Mouse (Mus musculus) T-helper 1 cell (primary cell): Measurements from ENCODE around the gene Dab2ip.

Experiments used
- in situ Hi-C: fragments of 300-600 bp; cut with MboI, MseI; formaldehyde crosslinking; loops from one replicate; pipeline ENCODE4 v1.15.1; 2025; ENCODE audit warnings: high pct_unique_total_duplicates

The Dab2ip gene

GRCm38 (mm10) chr2:35713460-35713859 is 155.4 kb downstream of the Dab2ip start:
- in situ Hi-C loops: no loop called here

DNA sequence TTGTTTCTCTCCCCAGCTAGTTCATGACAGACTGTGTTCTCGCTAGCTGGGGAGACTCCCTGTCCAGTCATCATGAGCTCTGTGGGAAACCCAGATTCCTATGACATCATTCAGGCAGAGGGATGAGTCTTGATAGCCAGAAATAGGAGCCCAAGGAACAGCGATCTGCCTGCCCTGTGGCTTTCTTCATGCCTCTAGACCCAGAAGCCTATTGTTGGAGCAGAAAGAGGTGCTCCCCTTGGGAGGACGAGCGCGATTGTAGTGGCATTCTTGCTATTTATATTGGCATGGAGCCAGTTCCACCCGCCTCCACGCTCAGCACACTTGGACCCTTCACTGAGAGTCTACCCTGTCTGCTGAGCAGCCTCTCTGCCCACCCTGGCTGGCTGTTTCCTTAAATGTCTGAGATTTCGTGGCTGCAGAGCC is 156.7 kb downstream of the Dab2ip start:
- in situ Hi-C loops: no loop called here

- in situ Hi-C loops: no loop called here
Measured at GRCm38 (mm10) chr2:35715485-35715884, 157.4 kb downstream of the Dab2ip start.

DNA sequence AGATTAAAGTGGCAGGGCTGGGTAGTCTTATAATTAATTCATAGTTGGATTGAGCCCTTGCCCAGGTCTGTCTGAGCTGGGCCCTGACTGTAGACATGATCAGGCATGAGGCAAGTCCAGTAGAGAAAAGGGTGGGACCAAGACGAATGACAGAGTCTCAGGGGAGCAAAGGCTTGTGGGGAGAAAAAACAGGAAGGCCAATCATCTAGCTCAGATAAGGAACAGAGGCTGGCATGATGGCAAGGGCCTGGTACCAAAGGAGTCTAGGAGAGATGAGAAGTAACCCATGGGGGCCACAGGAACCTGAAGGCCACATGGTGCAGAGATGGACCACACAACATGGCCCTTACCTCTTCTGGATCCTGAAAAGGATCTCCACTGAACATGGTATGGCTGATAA is 158.1 kb downstream of the Dab2ip start:
- in situ Hi-C loops: no loop called here

GRCm38 (mm10) chr2:35718003-35718500 is 160.0 kb downstream of the Dab2ip start:
- in situ Hi-C loops: no loop called here

DNA sequence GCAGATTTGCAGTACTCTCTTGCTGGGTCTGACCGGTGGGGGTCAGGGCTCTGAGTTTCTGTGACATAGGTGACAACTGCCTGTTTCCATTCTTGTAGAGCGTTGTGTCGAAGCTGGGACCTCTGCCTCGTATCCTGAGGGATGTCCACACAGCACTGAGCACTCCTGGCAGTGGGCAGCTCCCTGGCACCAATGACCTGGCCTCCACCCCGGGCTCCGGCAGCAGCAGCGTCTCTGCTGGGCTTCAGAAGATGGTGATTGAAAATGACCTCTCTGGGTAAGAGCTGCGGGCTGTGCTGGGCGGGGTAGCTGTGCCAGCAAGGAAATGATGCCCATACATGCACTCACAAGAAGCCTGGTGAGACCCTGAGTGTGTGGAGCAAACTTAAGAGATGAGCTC is 160.6 kb downstream of the Dab2ip start:
- in situ Hi-C loops: no loop called here

GRCm38 (mm10) chr2:35719230-35720005 is 161.4 kb downstream of the Dab2ip start:
- in situ Hi-C loops: no loop called here

- in situ Hi-C loops: no loop called here
Measured at GRCm38 (mm10) chr2:35720104-35720503, 162.0 kb downstream of the Dab2ip start.

GRCm38 (mm10) chr2:35720550-35720949 is 162.5 kb downstream of the Dab2ip start:
- in situ Hi-C loops: no loop called here

DNA sequence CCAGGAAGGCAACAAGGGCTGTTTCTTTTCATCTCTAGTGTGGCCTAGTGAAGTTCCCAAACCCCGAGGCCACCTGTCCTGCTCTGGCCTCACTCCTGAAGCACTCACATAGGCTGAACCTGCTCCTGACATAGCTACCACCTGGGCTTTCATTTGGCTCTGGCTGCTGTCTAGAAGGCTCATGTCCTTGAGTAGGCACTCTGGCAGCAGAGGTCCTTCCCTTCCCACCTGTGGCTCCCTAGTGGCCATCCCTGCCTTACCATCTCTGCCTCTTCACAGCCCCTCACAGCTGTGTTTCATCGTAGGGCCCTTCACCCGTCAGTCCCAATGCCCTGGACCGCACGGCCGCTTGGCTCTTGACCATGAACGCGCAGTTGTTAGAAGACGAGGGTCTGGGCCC is 162.9 kb downstream of the Dab2ip start:
- in situ Hi-C loops: no loop called here

DNA sequence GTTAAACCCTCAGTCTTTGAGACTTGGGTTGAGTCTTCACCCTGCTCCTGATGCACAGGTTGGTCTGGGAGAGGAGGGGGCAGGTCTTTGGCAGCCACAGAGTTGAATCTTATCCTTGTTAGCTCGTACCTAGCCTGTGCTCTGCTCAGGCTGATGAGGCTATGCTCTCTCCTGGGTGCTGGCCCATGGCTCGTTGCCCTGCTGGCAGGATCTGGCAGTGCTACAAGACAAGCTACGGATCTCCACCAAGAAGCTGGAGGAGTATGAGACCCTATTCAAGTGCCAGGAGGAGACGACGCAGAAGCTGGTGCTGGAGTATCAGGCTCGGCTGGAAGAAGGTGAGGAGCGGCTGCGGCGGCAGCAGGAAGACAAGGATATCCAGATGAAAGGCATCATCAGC is 164.8 kb downstream of the Dab2ip start:
- in situ Hi-C loops: no loop called here

DNA sequence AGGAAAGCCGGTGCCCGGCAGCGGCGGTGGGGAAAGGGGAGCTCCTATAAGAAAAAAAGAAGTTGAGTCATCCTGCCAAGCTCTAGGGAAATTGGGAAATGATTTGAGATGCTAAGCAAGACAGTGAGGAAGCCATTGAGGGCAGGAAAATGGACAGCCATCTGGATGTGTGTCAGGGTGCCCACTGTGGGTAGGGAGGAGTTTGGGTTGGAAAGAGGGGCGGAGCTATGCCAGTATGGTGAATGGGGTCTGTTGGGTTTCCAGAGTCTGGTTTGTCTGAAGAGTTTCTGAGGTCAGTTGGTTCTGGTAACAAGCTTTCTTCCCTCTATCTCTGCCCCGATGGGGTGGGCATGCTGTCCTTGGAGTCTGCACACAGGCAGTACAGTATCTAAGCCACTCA is 165.2 kb downstream of the Dab2ip start:
- in situ Hi-C loops: no loop called here

- in situ Hi-C loops: no loop called here
Measured at GRCm38 (mm10) chr2:35723691-35724090, 165.6 kb downstream of the Dab2ip start.

DNA sequence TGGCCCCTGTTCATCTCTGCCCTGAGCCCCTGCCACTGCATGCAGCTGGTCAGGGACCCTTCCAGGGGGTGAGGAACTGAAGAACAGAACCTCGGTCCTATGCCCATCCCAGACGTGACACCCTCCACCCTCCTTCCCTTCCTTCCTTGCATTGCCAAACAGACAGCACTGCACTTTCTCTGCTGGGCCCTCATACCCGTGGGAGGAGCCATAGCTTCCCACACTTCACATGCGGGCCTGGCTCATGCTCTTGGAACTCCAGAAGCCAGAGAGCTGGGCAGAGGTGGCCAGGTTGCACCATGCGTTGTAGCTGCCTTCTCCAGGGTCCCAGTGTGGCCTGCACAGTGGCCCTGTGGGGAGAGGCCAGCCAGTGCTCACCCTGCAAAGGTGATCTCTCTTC is 170.6 kb downstream of the Dab2ip start:
- in situ Hi-C loops: no loop called here

DNA sequence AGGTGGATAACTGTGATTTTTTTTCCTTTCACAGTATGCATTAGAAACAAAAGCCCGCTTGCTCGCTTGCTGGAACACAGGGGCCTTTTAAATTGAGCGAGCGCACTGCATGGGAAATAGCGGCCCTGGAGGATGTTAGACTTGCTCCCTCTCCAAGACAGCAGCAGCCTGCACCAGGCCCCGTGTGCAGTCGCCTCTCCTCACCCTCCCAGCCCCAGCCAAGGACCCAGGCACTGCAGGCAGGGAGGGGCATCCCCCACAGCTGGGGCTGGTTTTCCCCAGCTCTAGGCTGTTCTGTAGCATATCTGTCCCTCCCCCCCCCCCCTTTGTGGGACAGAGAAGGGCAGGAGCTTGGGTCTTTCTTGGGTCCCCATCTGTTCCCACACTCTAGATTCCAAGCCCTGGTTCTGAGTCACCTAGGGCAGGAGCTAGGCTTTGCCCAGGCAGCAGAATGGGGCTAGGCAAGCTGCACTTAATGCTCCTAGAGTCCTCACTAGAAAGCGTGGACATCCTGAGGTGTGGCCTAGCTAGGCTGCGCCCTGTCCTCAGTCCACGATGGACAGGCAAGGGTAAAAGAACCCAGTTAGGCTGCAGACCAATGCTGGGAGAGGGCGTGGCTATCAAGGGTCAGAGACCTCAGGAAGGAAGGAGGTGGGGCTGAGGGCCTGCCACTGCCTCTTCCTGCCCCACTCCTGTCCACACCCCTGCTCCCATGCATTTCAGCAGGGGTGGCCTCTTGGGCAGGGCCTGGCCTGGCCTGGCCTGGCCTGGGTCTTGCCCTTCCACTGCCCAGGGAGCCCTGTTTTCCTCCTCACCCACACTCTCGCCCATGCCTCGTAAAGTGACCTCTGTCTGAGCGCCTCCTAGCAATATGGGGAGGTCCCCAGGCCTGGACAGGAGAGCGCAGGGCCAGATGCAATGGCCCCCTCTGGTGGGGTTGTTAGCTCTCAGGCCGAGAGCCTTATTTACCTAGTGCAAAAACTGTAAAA is 171.3 kb downstream of the Dab2ip start:
- in situ Hi-C loops: no loop called here

GRCm38 (mm10) chr2:35731671-35732449 is 173.8 kb downstream of the Dab2ip start:
- in situ Hi-C loops: no loop called here

- in situ Hi-C loops: no loop called here
Measured at GRCm38 (mm10) chr2:35735001-35735400, 176.9 kb downstream of the Dab2ip start.

DNA sequence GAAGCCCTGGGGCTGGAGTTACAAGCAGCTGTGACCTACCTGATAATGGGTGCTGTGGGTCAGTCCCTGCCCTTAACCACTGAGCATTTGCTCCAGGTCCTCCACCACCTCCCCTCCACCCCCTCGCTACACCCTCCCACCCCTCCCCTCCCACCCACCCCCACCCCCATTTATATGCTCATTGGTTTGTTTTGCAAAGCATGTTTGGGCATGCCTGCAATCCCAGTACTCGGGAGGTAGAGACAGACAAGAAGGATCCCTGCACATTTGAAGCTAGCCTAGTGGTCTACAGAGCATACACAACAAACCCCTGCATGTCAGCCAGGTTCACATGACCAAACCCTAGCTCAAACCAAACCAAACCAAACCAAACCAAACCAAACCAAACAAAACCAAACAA is 178.0 kb downstream of the Dab2ip start:
- in situ Hi-C loops: no loop called here

- in situ Hi-C loops: no loop called here
Measured at GRCm38 (mm10) chr2:35737467-35738027, 179.5 kb downstream of the Dab2ip start.

- in situ Hi-C loops: no loop called here
Measured at GRCm38 (mm10) chr2:35739669-35740254, 181.7 kb downstream of the Dab2ip start.

DNA sequence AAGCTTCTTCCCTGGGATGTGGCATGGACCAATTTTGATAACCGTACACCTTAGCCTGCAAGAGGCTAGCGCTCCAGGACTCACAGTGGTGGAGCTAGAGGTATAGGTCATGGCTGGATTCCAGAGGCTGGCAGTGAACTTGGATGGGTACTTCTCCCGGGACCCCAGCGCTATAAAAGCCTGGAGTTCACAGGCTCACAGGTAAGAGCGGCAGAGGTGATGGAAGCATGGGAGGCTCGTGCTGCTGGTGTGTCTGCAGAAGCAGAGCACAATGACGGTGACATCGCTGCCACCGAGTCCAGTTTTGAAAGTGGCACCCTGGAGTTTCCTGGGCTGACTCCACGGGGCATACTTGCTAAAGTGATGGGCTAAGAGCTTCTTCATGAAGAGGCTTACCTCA is 187.8 kb downstream of the Dab2ip start:
- in situ Hi-C loops: no loop called here
